Mouse (Mus musculus) forebrain, embryonic 14.5 days (tissue): ENCODE data around the gene Armh3. TPM values are rescaled to one million over a fixed set of nuclear protein-coding genes. Genes with fewer than 3 reads are reported as not detected.

ENCODE experiments used
- ATAC-seq: fragments of 200-750 bp; cut with Nextera tagmentation; 2 replicates; pipeline ENCODE4 v1.8.0; 2017; ENCODE audit warnings: mild to moderate bottlenecking, moderate library complexity
- DNase-seq: peaks from one replicate; pipeline ENCODE4 v3.0.0-alpha.2; 2015; ENCODE audit warnings: low spot score
- H3K27ac ChIP-seq: fragments of 300-500 bp; sonication (generic); 2 replicates; pipeline ENCODE4 v1.5.1; 2014; ENCODE audit warnings: low read depth, mild to moderate bottlenecking, control low read depth, low read length, moderate library complexity
- H3K27me3 ChIP-seq: fragments of 300-500 bp; sonication (generic); replicated peaks from 2 replicates; pipeline ENCODE4 v1.6.1; 2014; ENCODE audit warnings: low read length, control low read depth, mixed read lengths; ENCODE audit not compliant: control insufficient read depth, insufficient read depth
- H3K36me3 ChIP-seq: fragments of 300-500 bp; sonication (generic); 2 replicates; pipeline ENCODE4 v1.6.1; 2014; ENCODE audit warnings: low read length, control low read depth; ENCODE audit not compliant: control insufficient read depth, insufficient read depth
- H3K4me1 ChIP-seq: fragments of 300-500 bp; sonication (generic); 2 replicates; pipeline ENCODE4 v1.6.1; 2014; ENCODE audit warnings: antibody characterized with exemption, low read length, control low read depth; ENCODE audit not compliant: control insufficient read depth, insufficient read depth
- H3K4me2 ChIP-seq: fragments of 300-500 bp; sonication (generic); 2 replicates; pipeline ENCODE4 v1.6.1; 2014; ENCODE audit warnings: mild to moderate bottlenecking, control low read depth, low read length
- H3K4me3 ChIP-seq: fragments of 300-500 bp; sonication (generic); 2 replicates; pipeline ENCODE4 v1.5.1; 2014; ENCODE audit warnings: low read depth, low read length, control low read depth
- H3K9ac ChIP-seq: fragments of 300-500 bp; sonication (generic); 2 replicates; pipeline ENCODE4 v1.6.1; 2014; ENCODE audit warnings: mild to moderate bottlenecking, low read length, control low read depth, moderate library complexity
- H3K9me3 ChIP-seq: fragments of 300-500 bp; sonication (generic); replicated peaks from 2 replicates; pipeline ENCODE4 v1.6.1; 2016; ENCODE audit warnings: low read length, control low read depth, mixed read lengths; ENCODE audit not compliant: control insufficient read depth
- WGBS: fragments of 180-500 bp; shearing (Covaris S2); extraction: QIAGEN DNeasy Blood & Tissue Kit; methylation state at CpG from one replicate; pipeline ENCODE4 v1.1.7; 2014; 5-methylcytosine and 5-hydroxymethylcytosine counted together
- polyA plus RNA-seq: library from polyadenylated mRNA; unstranded; fragments of >200 nt; fragmentation: Nextera tagmentation; extraction: Ambion mirVana; gene quantifications from 2 replicates; pipeline ENCODE4 v1.2.1, GENCODE M21; 2014

Armh3 gene
- polyA plus RNA-seq, 1 experiment from 2014 or later: 17.0 TPM

DNA sequence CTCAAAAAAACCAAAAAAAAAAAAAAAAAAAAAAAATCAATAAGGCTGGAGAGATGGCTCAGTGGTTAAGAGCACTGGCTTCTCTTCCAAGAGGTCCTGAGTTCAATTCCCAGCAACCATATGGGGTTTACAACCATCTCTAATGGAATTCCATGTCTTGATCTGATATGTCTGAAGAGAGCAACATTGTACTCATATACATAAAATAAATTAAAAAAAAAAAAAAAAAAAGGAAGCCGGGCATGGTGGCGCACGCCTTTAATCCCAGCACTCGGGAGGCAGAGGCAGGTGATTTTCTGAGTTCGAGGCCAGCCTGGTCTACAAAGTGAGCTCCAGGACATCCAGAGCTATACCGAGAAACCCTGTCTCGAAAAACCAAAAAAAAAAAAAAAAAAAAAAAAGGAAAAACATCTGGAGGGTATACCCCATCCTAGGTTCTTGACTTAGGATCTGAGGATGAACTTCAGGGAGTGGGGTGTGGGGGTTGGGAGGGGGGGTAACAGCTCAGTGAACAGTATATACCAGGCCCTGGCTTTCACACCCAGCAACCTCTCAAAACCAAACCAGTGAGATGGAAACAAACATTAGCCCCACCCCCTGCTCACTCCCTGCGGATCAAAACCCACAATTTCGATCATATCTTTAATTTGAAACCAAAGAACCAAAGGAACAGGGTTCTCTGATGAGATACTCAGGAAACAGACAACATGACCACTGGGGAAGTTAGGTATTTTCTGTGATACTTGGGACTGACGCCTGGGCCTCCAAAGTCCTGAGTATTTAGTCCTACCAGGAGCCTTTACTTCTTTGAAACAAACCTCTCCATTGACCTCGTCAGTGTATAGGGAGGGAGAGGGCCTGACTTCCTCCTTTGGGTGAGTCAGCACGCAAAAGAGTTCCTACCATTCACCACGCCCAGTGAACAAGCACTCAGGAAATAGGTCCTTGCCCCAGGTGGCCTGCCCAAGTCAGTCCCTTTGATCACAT lies 208.1 kb downstream of the Armh3 start:
- DNase-seq (no peak), ATAC-seq (no peak)
- Histone ChIP-seq H3K4me3 (no peak overlapping the region), H3K9me3 (no peaks in the 10 kb centered on the region), H3K9ac (no peak overlapping the region), H3K27me3 (no peaks in the 10 kb centered on the region), H3K36me3 (no peaks in the 10 kb centered on the region), H3K4me1 (no peaks in the 10 kb centered on the region), H3K27ac (no peak overlapping the region), H3K4me2 (no peak overlapping the region)
- WGBS: 82% methylated on average over 12 of the region's 13 CpGs

DNA sequence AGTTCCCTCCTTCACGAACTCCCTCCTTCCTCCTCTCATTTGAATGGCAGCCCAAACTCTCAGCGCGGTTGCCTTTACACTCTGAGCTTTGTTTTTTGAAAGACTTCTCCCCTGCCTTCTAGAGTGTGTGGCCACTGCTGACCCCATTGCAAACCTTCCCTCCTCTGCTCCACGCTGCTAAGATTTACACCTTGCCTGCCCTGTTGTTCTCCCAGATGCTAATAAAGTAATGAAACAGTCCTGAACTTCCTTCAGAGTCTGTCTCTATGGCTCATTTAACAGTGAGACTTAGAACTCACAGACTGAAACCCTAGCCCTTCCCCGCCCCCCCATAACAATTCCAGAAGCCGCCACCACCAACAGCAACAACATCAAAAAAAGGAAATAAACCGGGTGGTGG lies 208.9 kb downstream of the Armh3 start:
- H3K4me3 ChIP-seq: no peak overlapping the region
- no peaks in the 10 kb centered on the region for H3K9me3 ChIP-seq
- H3K27me3 ChIP-seq: no peaks in the 10 kb centered on the region
- no peak overlapping the region for H3K4me2 ChIP-seq
- DNase-seq (no peak), ATAC-seq (no peak)
- no peak overlapping the region for H3K27ac ChIP-seq
- no peak overlapping the region for H3K9ac ChIP-seq
- no peaks in the 10 kb centered on the region for H3K36me3 ChIP-seq
- WGBS: 79% methylated on average over 7 of the region's 7 CpGs
- no peaks in the 10 kb centered on the region for H3K4me1 ChIP-seq

DNA sequence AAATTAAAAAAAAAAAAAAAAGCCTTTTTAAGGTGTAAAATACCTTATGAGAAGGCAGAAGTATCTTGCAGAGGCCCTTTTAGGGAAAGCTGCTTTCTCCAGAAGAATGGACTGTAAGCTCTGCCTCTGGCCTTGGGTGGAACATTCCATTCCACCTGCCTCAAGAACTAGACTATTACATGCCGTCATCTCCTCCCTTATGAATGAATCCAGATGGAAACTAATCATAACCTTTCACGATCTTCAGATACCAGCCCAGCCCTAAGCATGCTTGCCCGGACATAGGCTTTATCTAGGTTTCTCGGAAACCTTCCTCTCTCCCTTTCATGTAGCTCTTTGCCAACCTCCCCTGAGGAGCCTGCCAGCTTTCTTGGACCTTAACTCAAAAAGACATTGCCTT lies 210.0 kb downstream of the Armh3 start:
- Histone ChIP-seq H3K4me2 (no peak overlapping the region), H3K9ac (no peak overlapping the region), H3K27me3 (no peaks in the 10 kb centered on the region), H3K36me3 (no peaks in the 10 kb centered on the region), H3K4me3 (no peak overlapping the region), H3K9me3 (no peaks in the 10 kb centered on the region), H3K27ac (no peak overlapping the region), H3K4me1 (peaks cover 3% of the 10 kb centered on the region; the same call in 1 of the 2 replicates)
- DNase-seq: no peak
- 88% methylated on average over 4 of the region's 4 CpGs for WGBS
- ATAC-seq: no peak

DNA sequence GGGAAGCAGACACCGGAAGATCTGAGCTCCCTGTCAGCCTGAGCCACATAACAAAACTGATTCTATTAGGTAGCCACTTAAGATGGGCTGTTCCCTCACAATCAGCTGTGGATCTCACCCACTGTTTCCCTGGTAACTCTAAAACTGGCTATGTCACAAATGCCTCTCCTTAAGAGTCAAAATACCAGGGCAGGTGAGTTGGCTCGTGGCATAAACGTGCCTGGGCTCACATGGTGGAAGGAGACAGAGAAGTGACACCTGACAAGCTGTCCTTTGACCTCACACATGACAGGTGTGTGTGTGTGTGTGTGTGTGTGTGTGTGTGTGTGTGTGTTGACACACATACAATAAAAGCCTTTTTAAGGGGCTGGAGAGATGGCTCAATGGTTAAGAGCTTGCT lies 210.8 kb downstream of the Armh3 start:
- H3K27me3 ChIP-seq: no peaks in the 10 kb centered on the region
- H3K9me3 ChIP-seq: no peaks in the 10 kb centered on the region
- no peaks in the 10 kb centered on the region for H3K36me3 ChIP-seq
- no peak overlapping the region for H3K4me2 ChIP-seq
- ATAC-seq (no peak), DNase-seq (no peak)
- WGBS: 73% methylated on average over 3 of the region's 3 CpGs
- no peak overlapping the region for H3K27ac ChIP-seq
- H3K9ac ChIP-seq: no peak overlapping the region
- H3K4me1 ChIP-seq: peaks cover 3% of the 10 kb centered on the region; the same call in 1 of the 2 replicates
- H3K4me3 ChIP-seq: no peak overlapping the region

DNA sequence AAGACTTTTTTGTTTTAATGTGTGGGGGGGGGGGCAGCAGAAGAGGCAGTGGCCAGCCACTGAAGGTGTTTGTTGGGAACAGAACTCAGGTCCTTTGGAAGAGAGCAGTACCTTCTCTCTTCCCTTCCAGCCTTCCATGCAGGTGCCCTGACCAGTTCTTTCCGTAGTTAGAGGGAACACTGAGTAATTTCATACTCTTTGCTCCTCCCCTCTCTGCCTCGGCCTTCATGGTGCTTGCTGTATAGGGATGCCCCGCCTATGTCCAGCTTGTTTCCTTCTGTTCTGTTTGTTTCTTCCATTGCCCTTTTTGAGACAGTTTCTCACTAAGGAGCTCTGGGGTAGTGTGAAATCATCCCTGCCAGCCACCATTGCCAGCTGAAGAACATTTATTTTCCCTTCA lies 212.8 kb downstream of the Armh3 start:
- no peak for DNase-seq
- WGBS: 57% methylated on average over 3 of the region's 3 CpGs
- H3K4me3 ChIP-seq: no peak overlapping the region
- no peaks in the 10 kb centered on the region for H3K27me3 ChIP-seq
- peaks cover 16% of the 10 kb centered on the region for H3K4me1 ChIP-seq
- no peak for ATAC-seq
- no peaks in the 10 kb centered on the region for H3K9me3 ChIP-seq
- peaks cover 5% of the 10 kb centered on the region for H3K36me3 ChIP-seq
- no peak overlapping the region for H3K4me2 ChIP-seq
- no peak overlapping the region for H3K27ac ChIP-seq
- H3K9ac ChIP-seq: no peak overlapping the region

DNA sequence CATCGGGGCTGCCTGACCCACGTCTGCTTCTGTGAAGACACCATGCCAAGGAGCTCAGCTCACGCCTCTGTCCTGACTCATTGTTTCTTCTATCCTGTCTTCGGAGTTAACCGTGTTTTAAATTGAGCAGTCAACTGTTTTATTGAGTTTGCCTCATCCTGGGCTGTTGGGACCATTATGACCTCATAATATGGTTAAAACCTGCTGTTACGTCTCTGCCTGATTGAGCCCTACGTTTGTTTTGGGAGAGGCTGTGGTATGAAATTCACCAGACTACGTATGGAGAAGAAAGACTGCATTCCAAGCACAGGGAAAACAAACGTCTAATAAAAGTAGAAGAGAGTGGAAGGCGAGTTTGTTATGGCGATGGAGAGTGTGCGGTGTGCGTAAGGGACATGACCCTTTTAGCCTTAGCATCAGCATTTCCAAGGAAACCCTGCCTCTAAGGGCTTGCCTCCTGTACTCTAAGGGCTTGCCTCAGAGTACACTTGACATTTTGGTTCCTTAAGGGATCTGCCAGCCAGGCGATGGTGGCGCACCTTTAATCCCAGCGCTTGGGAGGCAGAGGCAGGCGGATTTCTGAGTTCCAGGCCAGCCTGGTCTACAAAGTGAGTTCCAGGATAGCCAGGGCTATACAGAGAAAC lies 214.2 kb downstream of the Armh3 start:
- ATAC-seq (no peak), DNase-seq (no peak)
- WGBS: 35% methylated on average over 17 of the region's 17 CpGs
- peak overlapping the region; percentile 48 for H3K4me2 ChIP-seq
- H3K4me3 ChIP-seq: peak overlapping the region; percentile 23
- peaks cover 18% of the 10 kb centered on the region for H3K36me3 ChIP-seq
- H3K9ac ChIP-seq: peak overlapping the region; percentile 50
- no peaks in the 10 kb centered on the region for H3K9me3 ChIP-seq
- H3K27me3 ChIP-seq: no peaks in the 10 kb centered on the region
- H3K27ac ChIP-seq: 0 out of 2 replicates have a peak overlapping the region, but pooled peaks have one; percentile 10
- H3K4me1 ChIP-seq: peaks cover 21% of the 10 kb centered on the region

DNA sequence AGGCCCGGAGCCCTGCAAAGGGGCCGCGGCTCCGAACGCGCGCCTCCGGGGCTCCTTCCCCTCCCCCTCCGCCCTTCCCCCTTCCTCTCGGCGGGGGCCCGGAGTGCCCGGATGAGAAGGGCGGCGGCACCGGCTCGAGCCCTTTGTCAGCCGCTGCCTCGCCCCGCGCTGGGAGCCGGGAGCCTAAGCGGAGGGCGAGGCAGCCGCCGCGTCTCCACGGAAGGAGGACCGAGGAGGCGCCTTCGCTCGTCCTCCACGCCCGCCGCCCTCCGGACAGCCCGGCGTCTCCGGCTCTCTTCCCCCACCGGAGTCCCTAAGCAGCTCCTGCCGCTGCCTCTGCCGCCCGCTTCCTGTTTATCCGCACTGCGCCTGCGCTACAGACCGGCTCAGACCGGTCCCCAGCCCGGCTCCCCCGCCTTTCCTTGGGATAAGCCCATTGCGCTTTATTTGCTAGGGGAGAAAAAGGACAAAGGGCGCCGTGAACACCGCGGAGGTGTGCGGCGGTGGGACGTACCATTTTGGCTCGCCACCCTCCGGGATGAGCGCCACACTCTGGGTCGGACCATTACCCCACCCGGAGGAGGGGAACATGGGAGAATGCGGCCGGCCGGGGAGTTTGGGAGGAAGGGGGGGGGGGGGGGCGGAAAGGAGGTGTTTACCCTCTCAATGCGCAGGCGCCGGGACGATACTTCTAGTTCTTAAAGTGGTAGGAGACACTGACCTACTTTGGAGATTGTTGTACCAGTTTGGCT lies 214.9 kb downstream of the Armh3 start, which contains the start of gene Mgea5:
Gene Mgea5 (minus strand): TSS at position 657 of the 752 bp plus-strand sequence.
- peak within 1 kb of the TSS; percentile 55 for H3K4me2 ChIP-seq
- H3K27ac ChIP-seq: peak within 1 kb of the TSS; percentile 99
- ATAC-seq: peak; percentile 98
- H3K9me3 ChIP-seq: no peaks in the 10 kb centered on the region
- peaks cover 25% of the 10 kb centered on the region for H3K36me3 ChIP-seq
- WGBS: 0% methylated on average over 54 of the region's 71 CpGs
- H3K4me1 ChIP-seq: peaks cover 21% of the 10 kb centered on the region
- H3K4me3 ChIP-seq: peak within 1 kb of the TSS; percentile 100
- H3K9ac ChIP-seq: peak within 1 kb of the TSS; percentile 98
- peak; percentile 100 for DNase-seq
- no peaks in the 10 kb centered on the region for H3K27me3 ChIP-seq

DNA sequence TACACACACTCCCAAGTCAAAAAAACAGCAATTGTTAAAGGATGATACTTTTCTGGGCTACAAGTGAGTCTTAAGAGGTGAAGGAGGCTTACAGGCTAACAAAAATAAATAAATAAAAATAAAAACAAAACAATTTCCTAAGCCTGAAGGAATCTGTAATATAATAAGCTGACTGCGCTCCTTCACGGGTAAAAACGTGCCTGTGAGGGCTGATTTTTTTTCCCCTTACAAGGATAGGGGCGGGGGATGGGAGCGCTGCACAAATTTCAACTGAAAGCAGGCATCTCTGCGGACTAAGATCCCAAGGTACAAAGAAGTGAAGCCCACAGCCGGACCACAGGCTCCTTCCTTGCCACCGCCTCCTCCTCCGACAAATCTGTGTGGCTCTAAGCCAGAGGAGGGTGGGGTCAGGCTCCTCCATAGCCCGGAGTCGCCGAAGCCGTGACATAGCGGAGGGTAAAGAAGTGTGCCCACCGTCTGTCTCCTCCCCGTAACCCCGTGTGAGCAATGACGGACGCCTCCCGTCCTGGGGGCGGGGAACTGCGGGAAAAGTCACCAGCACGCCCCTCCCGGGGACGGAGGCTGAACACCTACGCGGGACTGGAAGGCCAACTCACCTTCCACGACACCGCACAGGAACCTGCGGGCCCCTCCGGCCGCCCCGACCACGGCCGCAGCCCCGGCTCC lies 215.8 kb downstream of the Armh3 start:
- H3K9me3 ChIP-seq: no peaks in the 10 kb centered on the region
- ATAC-seq (peak; percentile 21), DNase-seq (peak; percentile 70)
- peak overlapping the region; percentile 98 for H3K9ac ChIP-seq
- H3K27ac ChIP-seq: peak overlapping the region; percentile 99
- peak overlapping the region; percentile 55 for H3K4me2 ChIP-seq
- peaks cover 21% of the 10 kb centered on the region for H3K4me1 ChIP-seq
- H3K27me3 ChIP-seq: no peaks in the 10 kb centered on the region
- under 1% methylated on average over 36 of the region's 36 CpGs for WGBS
- peaks cover 34% of the 10 kb centered on the region for H3K36me3 ChIP-seq
- H3K4me3 ChIP-seq: peak overlapping the region; percentile 100
